Mouse (Mus musculus) heart, embryonic 14.5 days (tissue): Measurements from ENCODE around the gene Klf2. TPM values are rescaled to one million over a fixed set of nuclear protein-coding genes. Genes with fewer than 3 reads are reported as not detected.

Experiments used
- ATAC-seq: fragments of 200-750 bp; cut with Nextera tagmentation; 2 replicates; pipeline ENCODE4 v1.8.0; 2017; ENCODE audit warnings: low read depth, moderate TSS enrichment; ENCODE audit not compliant: insufficient number of reproducible peaks, insufficient read depth, low FRiP score
- H3K27ac ChIP-seq, 2 experiments: fragments of 200-500 bp in 1 of 2; fragments of 300-500 bp in 1 of 2; sonication (generic) in 1 of 2; replicated peaks in 1 of 2; 2 replicates each; pipeline ENCODE4 v1.5.1; 2012 to 2014; ENCODE audit warnings: low read depth in 2 of 2, low read length in 2 of 2, control low read depth in 1 of 2, mild to moderate bottlenecking in 1 of 2, mixed read lengths in 1 of 2; ENCODE audit not compliant: control insufficient read depth in 1 of 2, insufficient read depth in 1 of 2
- H3K27me3 ChIP-seq: fragments of 300-500 bp; sonication (generic); 2 replicates; pipeline ENCODE4 v1.6.1; 2014; ENCODE audit warnings: mild to moderate bottlenecking, low read length, control low read depth; ENCODE audit not compliant: control insufficient read depth, insufficient read depth
- H3K36me3 ChIP-seq: fragments of 300-500 bp; sonication (generic); 2 replicates; pipeline ENCODE4 v1.6.1; 2014; ENCODE audit warnings: mild to moderate bottlenecking, control low read depth, low read length, mixed read lengths; ENCODE audit not compliant: control insufficient read depth, insufficient read depth
- H3K4me1 ChIP-seq, 2 experiments: fragments of 200-500 bp in 1 of 2; fragments of 300-500 bp in 1 of 2; sonication (generic) in 1 of 2; 2 replicates each; pipeline ENCODE4 v1.6.1; 2012 to 2014; ENCODE audit warnings: low read length in 2 of 2, control low read depth in 1 of 2, mixed read lengths in 1 of 2; ENCODE audit not compliant: control insufficient read depth in 2 of 2, insufficient read depth in 2 of 2
- H3K4me2 ChIP-seq: fragments of 300-500 bp; sonication (generic); 2 replicates; pipeline ENCODE4 v1.6.1; 2014; ENCODE audit warnings: mild to moderate bottlenecking, low read length
- H3K4me3 ChIP-seq, 2 experiments: fragments of 200-500 bp in 1 of 2; fragments of 300-500 bp in 1 of 2; sonication (generic) in 1 of 2; 2 replicates each; pipeline ENCODE4 v1.5.1; 2012 to 2014; ENCODE audit warnings: low read length in 2 of 2, mild to moderate bottlenecking in 2 of 2, control low read depth in 1 of 2, low read depth in 1 of 2, moderate library complexity in 1 of 2; ENCODE audit not compliant: control insufficient read depth in 1 of 2, insufficient read depth in 1 of 2
- H3K9ac ChIP-seq: fragments of 300-500 bp; sonication (generic); 2 replicates; pipeline ENCODE4 v1.6.1; 2014; ENCODE audit warnings: mild to moderate bottlenecking, low read length
- H3K9me3 ChIP-seq: fragments of 300-500 bp; sonication (generic); 2 replicates; pipeline ENCODE4 v1.6.1; 2016; ENCODE audit warnings: low read length, control low read depth; ENCODE audit not compliant: control insufficient read depth
- WGBS: fragments of 180-500 bp; shearing (Covaris S2); extraction: QIAGEN DNeasy Blood & Tissue Kit; methylation state at CpG from one replicate; pipeline ENCODE4 v1.1.7; 2014; 5-methylcytosine and 5-hydroxymethylcytosine counted together
- polyA plus RNA-seq: library from polyadenylated mRNA; unstranded; fragments of >200 nt; fragmentation: Nextera tagmentation; extraction: Ambion mirVana; gene quantifications from 2 replicates; pipeline ENCODE4 v1.2.1, GENCODE M21; 2014

Klf2 gene
- polyA plus RNA-seq, 1 experiment from 2014 or later, result 24.1 TPM

- Histone ChIP-seq H3K27me3 (no peaks in the 10 kb centered on the region), H3K4me2 (no peak within 1 kb of the TSS), H3K9me3 (no peaks in the 10 kb centered on the region), H3K9ac (no peak within 1 kb of the TSS), H3K36me3 (no peaks in the 10 kb centered on the region), H3K4me1 (peaks cover 23% of the 10 kb centered on the region in 2 experiments), H3K4me3 (no peak within 1 kb of the TSS), H3K27ac (no peak within 1 kb of the TSS)
- ATAC-seq, result no peak
- WGBS, result 70% methylated on average over 15 of the region's 16 CpGs
Observed at GRCm38 (mm10) chr8:72305210-72305905, 13.5 kb upstream of the Klf2 start, which contains the start of gene Gm10282. Gene Gm10282 (minus strand): TSS chr8:72305260.

GRCm38 (mm10) chr8:72306913-72307312 lies 11.9 kb upstream of the Klf2 start:
- no peak overlapping the region for H3K4me3 ChIP-seq
- ATAC-seq, result no peak
- H3K9ac ChIP-seq, result no peak overlapping the region
- 88% methylated on average over 5 of the region's 5 CpGs for WGBS
- H3K36me3 ChIP-seq, result no peaks in the 10 kb centered on the region
- H3K4me1 ChIP-seq, result peaks cover 28 to 32% of the 10 kb centered on the region in 2 experiments
- H3K27ac ChIP-seq, result no peak overlapping the region
- H3K27me3 ChIP-seq, result no peaks in the 10 kb centered on the region
- H3K9me3 ChIP-seq, result no peaks in the 10 kb centered on the region
- no peak overlapping the region for H3K4me2 ChIP-seq

GRCm38 (mm10) chr8:72308276-72308675 lies 10.6 kb upstream of the Klf2 start:
- no peak overlapping the region for H3K4me3 ChIP-seq
- H3K9ac ChIP-seq, result no peak overlapping the region
- H3K36me3 ChIP-seq, result no peaks in the 10 kb centered on the region
- no peaks in the 10 kb centered on the region for H3K9me3 ChIP-seq
- peak overlapping the region; percentile 82 to 85 for H3K27ac ChIP-seq
- H3K4me2 ChIP-seq, result no peak overlapping the region
- WGBS, result 11% methylated on average over 6 of the region's 6 CpGs
- H3K27me3 ChIP-seq, result no peaks in the 10 kb centered on the region
- ATAC-seq, result peak; percentile 41
- H3K4me1 ChIP-seq, result peaks cover 22 to 26% of the 10 kb centered on the region in 2 experiments

- Histone ChIP-seq H3K4me1 (peaks cover 19 to 24% of the 10 kb centered on the region in 2 experiments), H3K4me3 (no peak overlapping the region), H3K9me3 (no peaks in the 10 kb centered on the region), H3K36me3 (no peaks in the 10 kb centered on the region), H3K27me3 (no peaks in the 10 kb centered on the region), H3K9ac (no peak overlapping the region), H3K4me2 (no peak overlapping the region), H3K27ac (peak overlapping the region; percentile 63 to 83)
- WGBS, result 20% methylated on average over 8 of the region's 8 CpGs
- peak; percentile 79 for ATAC-seq
Observed at GRCm38 (mm10) chr8:72310849-72311506, 7.9 kb upstream of the Klf2 start.

- H3K27me3 ChIP-seq, result no peaks in the 10 kb centered on the region
- WGBS, result 50% methylated on average over 3 of the region's 3 CpGs
Observed at GRCm38 (mm10) chr8:72312926-72313518, 5.8 kb upstream of the Klf2 start.

GRCm38 (mm10) chr8:72316053-72316695 lies 2.7 kb upstream of the Klf2 start:
- Histone ChIP-seq H3K36me3 (peaks cover 6% of the 10 kb centered on the region), H3K27ac (no peak overlapping the region), H3K4me3 (no peak overlapping the region), H3K27me3 (no peaks in the 10 kb centered on the region), H3K4me2 (no peak overlapping the region), H3K9ac (no peak overlapping the region), H3K9me3 (no peaks in the 10 kb centered on the region), H3K4me1 (peaks cover 11 to 14% of the 10 kb centered on the region in 2 experiments)
- WGBS, result 65% methylated on average over 10 of the region's 10 CpGs
- no peak for ATAC-seq

More at GRCm38 (mm10) chr8:72312926-72313518, 5.8 kb upstream of the Klf2 start:
- no peak overlapping the region for H3K9ac ChIP-seq
- no peak for ATAC-seq
- no peaks in the 10 kb centered on the region for H3K36me3 ChIP-seq
- H3K4me1 ChIP-seq, result peaks cover 17 to 20% of the 10 kb centered on the region in 2 experiments
- H3K4me3 ChIP-seq, result no peak overlapping the region
- no peak overlapping the region for H3K4me2 ChIP-seq
- no peak overlapping the region for H3K27ac ChIP-seq
- H3K9me3 ChIP-seq, result no peaks in the 10 kb centered on the region

GRCm38 (mm10) chr8:72317741-72318301 lies 1.0 kb upstream of the Klf2 start:
- Histone ChIP-seq H3K27me3 (no peaks in the 10 kb centered on the region), H3K27ac (peak overlapping the region in 1 of 2 experiments; percentile 8; a peak in 1 of 4 replicates), H3K4me1 (peaks cover 14 to 21% of the 10 kb centered on the region in 2 experiments), H3K9me3 (no peaks in the 10 kb centered on the region), H3K4me2 (no peak overlapping the region), H3K4me3 (no peak overlapping the region), H3K36me3 (peaks cover 19% of the 10 kb centered on the region), H3K9ac (no peak overlapping the region)
- ATAC-seq, result no peak
- WGBS, result 45% methylated on average over 5 of the region's 5 CpGs
